Mouse (Mus musculus) forebrain, postnatal 0 days (tissue): ENCODE measurements around the gene Arhgdia. TPM values are rescaled to one million over a fixed set of nuclear protein-coding genes. Genes with fewer than 3 reads are reported as not detected.
"Not testable (repeated sequence)": the region's sequence is repeated elsewhere in the genome, so short reads cannot be mapped to it uniquely, and the experiment has no call there.

ENCODE experiments used
- ATAC-seq: fragments of 200-750 bp; cut with Nextera tagmentation; 2 replicates; pipeline ENCODE4 v1.8.0; 2017; ENCODE audit warnings: mild to moderate bottlenecking, moderate library complexity
- DNase-seq: peaks from one replicate; pipeline ENCODE4 v3.0.0-alpha.2; 2015
- H3K27ac ChIP-seq: fragments of 300-500 bp; sonication (generic); 2 replicates; pipeline ENCODE4 v1.5.1; 2014; ENCODE audit warnings: low read depth, mild to moderate bottlenecking, antibody characterized with exemption, low read length, moderate library complexity, mixed read lengths
- H3K27me3 ChIP-seq: fragments of 300-500 bp; sonication (generic); 2 replicates; pipeline ENCODE4 v1.6.1; 2014; ENCODE audit warnings: mild to moderate bottlenecking, low read length, mixed read lengths; ENCODE audit not compliant: insufficient read depth
- H3K36me3 ChIP-seq: fragments of 300-500 bp; sonication (generic); 2 replicates; pipeline ENCODE4 v1.6.1; 2014; ENCODE audit warnings: mild to moderate bottlenecking, moderate library complexity; ENCODE audit not compliant: insufficient read depth
- H3K4me1 ChIP-seq: fragments of 300-500 bp; sonication (generic); 2 replicates; pipeline ENCODE4 v1.6.1; 2014; ENCODE audit warnings: antibody characterized with exemption; ENCODE audit not compliant: insufficient read depth
- H3K4me2 ChIP-seq: fragments of 300-500 bp; sonication (generic); 2 replicates; pipeline ENCODE4 v1.6.1; 2014; ENCODE audit warnings: low read depth, mild to moderate bottlenecking, moderate library complexity
- H3K4me3 ChIP-seq: fragments of 300-500 bp; sonication (generic); 2 replicates; pipeline ENCODE4 v1.5.1; 2014; ENCODE audit warnings: low read depth, low read length, mixed read lengths
- H3K9ac ChIP-seq: fragments of 300-500 bp; sonication (generic); 2 replicates; pipeline ENCODE4 v1.6.1; 2014; ENCODE audit warnings: mild to moderate bottlenecking
- H3K9me3 ChIP-seq: fragments of 300-500 bp; sonication (generic); 2 replicates; pipeline ENCODE4 v1.6.1; 2016; ENCODE audit warnings: low read length
- CTCF ChIP-seq: sonication (generic); IDR thresholded peaks from 2 replicates; pipeline ENCODE4 v1.5.1; 2016; ENCODE audit warnings: antibody characterized with exemption, control low read depth, low read depth
- WGBS: fragments of 180-500 bp; shearing (Covaris S2); extraction: QIAGEN DNeasy Blood & Tissue Kit; methylation state at CpG from one replicate; pipeline ENCODE4 v1.1.7; 2014; 5-methylcytosine and 5-hydroxymethylcytosine counted together
- polyA plus RNA-seq: library from polyadenylated mRNA; unstranded; fragments of >200 nt; fragmentation: Nextera tagmentation; extraction: Ambion mirVana; gene quantifications from 2 replicates; pipeline ENCODE4 v1.2.1, GENCODE M21; 2015
- total RNA-seq: library from RNA; depleted of rRNA; stranded (reverse); fragments of >200 nt; gene quantifications from 2 replicates; pipeline ENCODE4 v1.2.3, GENCODE M21; 2014

Arhgdia gene
- total and polyA plus RNA-seq, 2 experiments from 2014 or later, result 237 to 435 TPM

GRCm38 (mm10) chr11:120565114-120565513, 16.3 kb downstream of the Arhgdia start:
- 87% methylated on average over 9 of the region's 9 CpGs for WGBS
- H3K27ac ChIP-seq, result no peak overlapping the region
- no peak overlapping the region for H3K9ac ChIP-seq
- no peaks in the 10 kb centered on the region for H3K4me1 ChIP-seq
- H3K4me3 ChIP-seq, result no peak overlapping the region
- H3K27me3 ChIP-seq, result no peaks in the 10 kb centered on the region
- H3K36me3 ChIP-seq, result peaks cover 90% of the 10 kb centered on the region
- no peak overlapping the region for H3K4me2 ChIP-seq
- DNase-seq (no peak), ATAC-seq (no peak)
- no peak for TF ChIP-seq CTCF
- H3K9me3 ChIP-seq, result no peaks in the 10 kb centered on the region

GRCm38 (mm10) chr11:120562949-120563348, 18.5 kb downstream of the Arhgdia start:
- Histone ChIP-seq H3K27me3 (no peaks in the 10 kb centered on the region), H3K4me2 (no peak overlapping the region), H3K27ac (no peak overlapping the region), H3K4me3 (no peak overlapping the region), H3K9ac (no peak overlapping the region), H3K4me1 (no peaks in the 10 kb centered on the region), H3K9me3 (no peaks in the 10 kb centered on the region), H3K36me3 (peaks cover 84% of the 10 kb centered on the region)
- WGBS, result 96% methylated on average over 13 of the region's 13 CpGs
- TF ChIP-seq CTCF, result no peak
- no peak for ATAC-seq
- no peak for DNase-seq

DNA sequence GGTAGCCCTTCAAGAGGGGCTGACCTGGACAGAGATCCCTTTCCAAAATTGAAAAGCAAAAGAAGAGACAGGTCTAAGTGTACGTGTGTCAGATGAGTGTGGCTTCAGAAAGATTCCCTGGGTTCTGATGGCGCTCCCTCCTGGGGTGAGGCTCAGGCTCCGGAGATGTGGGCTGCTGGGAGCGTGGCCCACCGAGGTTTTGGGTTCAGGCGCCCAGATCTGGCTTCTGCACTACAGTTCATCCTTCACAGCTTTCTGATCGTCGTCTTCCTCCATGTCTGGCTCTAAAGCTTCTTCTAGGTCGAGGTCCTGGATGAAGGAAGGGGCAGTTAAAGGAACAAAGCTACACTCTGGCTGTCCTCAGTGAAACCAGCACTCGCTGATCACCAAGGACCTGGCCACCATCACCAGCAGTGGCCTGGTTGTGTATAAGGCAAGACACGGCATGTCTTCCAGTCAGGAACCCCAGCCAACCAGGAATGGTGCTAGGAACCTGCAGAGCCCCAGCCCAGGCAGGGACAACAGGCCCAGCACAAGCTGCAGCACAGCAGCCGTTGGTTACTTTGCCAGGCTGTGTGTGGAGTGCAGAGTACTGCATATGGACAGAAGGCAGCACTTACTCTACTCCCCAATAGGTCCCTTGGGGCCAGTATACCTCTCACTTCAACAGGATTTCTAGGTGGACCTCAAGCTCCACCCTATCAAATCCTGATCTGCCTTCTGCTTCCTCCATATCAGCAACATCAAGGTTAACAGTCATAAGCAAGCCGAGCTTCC, 20.3 kb downstream of the Arhgdia start:
- DNase-seq (no peak), ATAC-seq (no peak)
- Histone ChIP-seq H3K4me1 (no peaks in the 10 kb centered on the region), H3K27ac (no peak overlapping the region), H3K27me3 (no peaks in the 10 kb centered on the region), H3K4me3 (no peak overlapping the region), H3K9me3 (no peaks in the 10 kb centered on the region), H3K36me3 (peaks cover 67% of the 10 kb centered on the region), H3K4me2 (no peak overlapping the region), H3K9ac (no peak overlapping the region)
- 91% methylated on average over 13 of the region's 13 CpGs for WGBS
- TF ChIP-seq CTCF, result no peak

DNA sequence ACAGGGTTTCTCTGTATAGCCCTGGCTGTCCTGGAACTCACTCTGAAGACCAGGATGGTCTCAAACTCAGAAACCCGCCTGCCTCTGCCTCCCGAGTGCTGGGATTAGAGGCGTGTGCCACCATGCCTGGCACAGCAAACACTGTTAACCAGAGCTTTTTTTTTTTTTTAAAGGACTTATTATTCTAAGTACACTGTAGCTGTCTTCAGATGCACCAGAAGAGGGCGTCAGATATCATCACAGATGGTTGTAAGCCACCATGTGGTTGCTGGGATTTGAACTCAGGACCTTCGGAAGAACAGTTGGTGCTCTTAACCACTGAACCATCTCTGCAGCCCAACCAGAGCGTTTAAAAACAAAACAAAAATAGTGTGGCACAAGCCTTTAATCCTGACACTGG, 22.6 kb downstream of the Arhgdia start:
- not testable (repeated sequence) for H3K27me3 ChIP-seq, H3K9me3 ChIP-seq, DNase-seq, H3K4me3 ChIP-seq, H3K9ac ChIP-seq, ATAC-seq, H3K4me1 ChIP-seq, H3K27ac ChIP-seq, H3K4me2 ChIP-seq
- peaks cover 45% of the 10 kb centered on the region for H3K36me3 ChIP-seq
- 89% methylated on average over 6 of the region's 6 CpGs for WGBS

- DNase-seq (no peak), ATAC-seq (no peak)
- H3K4me1 ChIP-seq, result no peaks in the 10 kb centered on the region; the same call in 1 of the 2 replicates
- TF ChIP-seq CTCF, result no peak
- no peak overlapping the region for H3K4me2 ChIP-seq
- no peaks in the 10 kb centered on the region for H3K27me3 ChIP-seq
- H3K9me3 ChIP-seq, result no peaks in the 10 kb centered on the region
- H3K27ac ChIP-seq, result no peak overlapping the region
- WGBS, result 83% methylated on average over 2 of the region's 2 CpGs
- H3K9ac ChIP-seq, result no peak overlapping the region
- H3K36me3 ChIP-seq, result peaks cover 10% of the 10 kb centered on the region
- no peak overlapping the region for H3K4me3 ChIP-seq
Measured at GRCm38 (mm10) chr11:120555260-120555659, 26.2 kb downstream of the Arhgdia start.

GRCm38 (mm10) chr11:120554834-120555233, 26.6 kb downstream of the Arhgdia start:
- Histone ChIP-seq H3K27me3 (no peaks in the 10 kb centered on the region), H3K36me3 (peaks cover 5% of the 10 kb centered on the region; the same call in 1 of the 2 replicates), H3K4me3 (no peak overlapping the region), H3K9me3 (no peaks in the 10 kb centered on the region), H3K4me1 (peaks cover 4% of the 10 kb centered on the region), H3K4me2 (no peak overlapping the region), H3K9ac (no peak overlapping the region), H3K27ac (no peak overlapping the region)
- no peak for TF ChIP-seq CTCF
- 78% methylated on average over 7 of the region's 7 CpGs for WGBS
- ATAC-seq, result no peak
- no peak for DNase-seq

DNA sequence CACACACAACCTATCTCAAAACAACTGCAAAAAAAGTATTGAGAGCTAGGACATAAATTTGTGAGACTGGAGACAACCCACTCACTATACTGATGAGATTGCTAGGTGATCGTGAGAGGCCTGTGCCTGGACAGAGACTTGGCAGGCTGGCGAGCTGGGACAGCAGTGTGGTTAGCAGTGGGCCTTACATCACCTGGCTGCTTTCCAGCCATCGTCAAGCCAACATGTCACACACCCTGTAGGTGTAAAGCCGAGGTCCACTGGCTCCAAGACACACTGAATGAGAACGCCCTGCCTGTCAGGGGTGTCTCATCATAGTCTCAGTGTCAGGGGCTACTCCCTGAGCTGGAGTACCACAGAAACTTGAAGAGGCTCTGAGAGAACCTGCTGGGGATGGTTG, 28.7 kb downstream of the Arhgdia start:
- ATAC-seq, result no peak

More for the DNA sequence above, 28.7 kb downstream of the Arhgdia start:
- Histone ChIP-seq H3K9me3 (no peaks in the 10 kb centered on the region), H3K4me3 (no peak overlapping the region), H3K27ac (no peak overlapping the region), H3K36me3 (no peaks in the 10 kb centered on the region), H3K4me2 (no peak overlapping the region), H3K9ac (no peak overlapping the region), H3K4me1 (peaks cover 13% of the 10 kb centered on the region), H3K27me3 (no peaks in the 10 kb centered on the region)
- DNase-seq, result no peak
- no peak for TF ChIP-seq CTCF
- WGBS, result 71% methylated on average over 5 of the region's 5 CpGs
